Mouse (Mus musculus) cortical plate, adult 2 months (tissue): ENCODE data around the gene Ccdc149.

Source experiments
- CTCF ChIP-seq: fragments of 200-500 bp; IDR thresholded peaks from 2 replicates; pipeline ENCODE4 v1.5.1; 2011; ENCODE audit warnings: mild to moderate bottlenecking, control low read depth, low read length; ENCODE audit not compliant: insufficient read depth; ENCODE audit errors: extremely low read depth
- POLR2A ChIP-seq: fragments of 200-500 bp; IDR thresholded peaks from 2 replicates; pipeline ENCODE4 v1.6.1; 2011; ENCODE audit warnings: mild to moderate bottlenecking, low read length, control low read depth; ENCODE audit not compliant: insufficient read depth; ENCODE audit errors: extremely low read depth

DNA sequence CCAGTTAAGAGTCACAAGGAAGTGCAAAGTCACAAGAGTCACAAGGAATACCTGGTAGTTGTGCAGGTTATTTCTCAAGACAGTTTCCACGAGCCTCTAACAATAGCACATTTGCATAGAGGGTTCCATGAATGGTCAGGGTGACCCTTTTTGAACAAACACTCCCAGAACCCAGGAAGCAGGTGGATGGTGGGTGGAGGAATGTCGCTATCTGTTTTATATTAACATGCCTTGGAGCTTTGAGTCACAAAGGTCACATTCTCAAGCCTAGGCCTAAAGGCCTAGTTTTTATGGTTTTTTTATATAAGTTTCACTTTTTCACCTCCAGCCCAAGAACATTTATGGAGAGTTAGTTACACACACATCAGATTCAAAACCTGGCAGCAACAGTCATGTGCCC is 48.6 kb upstream of the Ccdc149 start:
- TF ChIP-seq POLR2A: no peak
- no peak for TF ChIP-seq CTCF
